Mouse (Mus musculus): Measurements from ENCODE around the gene Gm42372. TPM values are rescaled to one million over a fixed set of nuclear protein-coding genes. Genes with fewer than 3 reads are reported as not detected.

Gene Gm42372
- polyA plus RNA-seq, 1 experiment from 2014 or later: not detected

DNA sequence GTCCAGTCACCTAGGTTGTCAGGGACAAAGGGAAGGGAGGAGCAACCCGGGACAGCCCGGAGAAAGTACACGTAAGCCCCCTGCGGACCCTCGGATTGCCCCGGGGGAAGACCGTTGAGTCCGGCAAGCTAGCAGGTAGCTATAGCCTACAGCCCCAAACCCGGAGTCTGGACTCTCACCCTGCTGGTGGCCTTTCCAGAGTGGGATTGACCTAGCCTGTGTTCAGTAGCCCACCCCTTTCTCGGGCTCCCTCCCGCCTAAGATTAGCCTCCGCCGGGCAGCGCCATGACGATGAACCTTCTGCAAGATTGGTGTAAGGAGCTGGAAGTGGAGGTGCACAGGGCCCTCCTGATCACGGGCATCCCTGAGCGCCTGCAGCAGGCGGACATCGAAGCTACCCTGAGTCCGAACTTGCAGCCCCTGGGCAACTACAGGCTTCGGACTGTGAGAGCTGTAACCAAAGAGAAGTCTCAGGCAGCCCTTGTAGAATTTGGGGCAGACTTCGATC is 38.0 kb upstream of the Gm42372 start:
- ATAC-seq (peak; percentile 23; the same call in 1 of the 2 replicates), DNase-seq (no peak)
- peak overlapping the region; percentile 47 for H3K4me3 ChIP-seq (ENCODE audit: low read depth, low read length)
- 4% methylated on average over 22 of the region's 22 CpGs for WGBS (ENCODE audit: insufficient replicate concordance)
- peak overlapping the region; percentile 74 for H3K4me2 ChIP-seq (ENCODE audit: low read depth, low read length)
- H3K9me3 ChIP-seq (ENCODE audit: low read length): no peaks in the 10 kb centered on the region
- H3K27ac ChIP-seq (ENCODE audit: low read depth): no peak overlapping the region
- H3K4me1 ChIP-seq (ENCODE audit: insufficient read depth): peaks cover 15% of the 10 kb centered on the region
- no peak for TF ChIP-seq EP300 (IDR thresholded peaks at IDR 0.05; ENCODE audit: low read depth)
- TF ChIP-seq CTCF (IDR thresholded peaks at IDR 0.05; ENCODE audit: low read depth): no peak
- H3K27me3 ChIP-seq (ENCODE audit: insufficient read depth, low read length): peaks cover 62% of the 10 kb centered on the region
- no peak overlapping the region; the same call in 1 of the 2 replicates for H3K9ac ChIP-seq (replicated peaks)
- H3K36me3 ChIP-seq (replicated peaks; ENCODE audit: insufficient read depth, low read length): no peaks in the 10 kb centered on the region

GRCm38 (mm10) chr7:16945419-16945818 is 37.5 kb upstream of the Gm42372 start:
- 0 out of 2 replicates have a peak overlapping the region, but pooled peaks have one; percentile 47 for H3K4me3 ChIP-seq (ENCODE audit: low read depth, low read length)
- no peak for ATAC-seq
- H3K9ac ChIP-seq (replicated peaks): no peak overlapping the region
- H3K4me1 ChIP-seq (ENCODE audit: insufficient read depth): peaks cover 17% of the 10 kb centered on the region
- 18% methylated on average over 17 of the region's 17 CpGs for WGBS (ENCODE audit: insufficient replicate concordance)
- H3K27me3 ChIP-seq (ENCODE audit: insufficient read depth, low read length): peaks cover 64% of the 10 kb centered on the region
- H3K27ac ChIP-seq (ENCODE audit: low read depth): no peak overlapping the region
- H3K36me3 ChIP-seq (replicated peaks; ENCODE audit: insufficient read depth, low read length): no peaks in the 10 kb centered on the region
- DNase-seq: no peak
- no peaks in the 10 kb centered on the region for H3K9me3 ChIP-seq (ENCODE audit: low read length)
- no peak for TF ChIP-seq CTCF (IDR thresholded peaks at IDR 0.05; ENCODE audit: low read depth)
- TF ChIP-seq EP300 (IDR thresholded peaks at IDR 0.05; ENCODE audit: low read depth): no peak
- no peak overlapping the region for H3K4me2 ChIP-seq (ENCODE audit: low read depth, low read length)

DNA sequence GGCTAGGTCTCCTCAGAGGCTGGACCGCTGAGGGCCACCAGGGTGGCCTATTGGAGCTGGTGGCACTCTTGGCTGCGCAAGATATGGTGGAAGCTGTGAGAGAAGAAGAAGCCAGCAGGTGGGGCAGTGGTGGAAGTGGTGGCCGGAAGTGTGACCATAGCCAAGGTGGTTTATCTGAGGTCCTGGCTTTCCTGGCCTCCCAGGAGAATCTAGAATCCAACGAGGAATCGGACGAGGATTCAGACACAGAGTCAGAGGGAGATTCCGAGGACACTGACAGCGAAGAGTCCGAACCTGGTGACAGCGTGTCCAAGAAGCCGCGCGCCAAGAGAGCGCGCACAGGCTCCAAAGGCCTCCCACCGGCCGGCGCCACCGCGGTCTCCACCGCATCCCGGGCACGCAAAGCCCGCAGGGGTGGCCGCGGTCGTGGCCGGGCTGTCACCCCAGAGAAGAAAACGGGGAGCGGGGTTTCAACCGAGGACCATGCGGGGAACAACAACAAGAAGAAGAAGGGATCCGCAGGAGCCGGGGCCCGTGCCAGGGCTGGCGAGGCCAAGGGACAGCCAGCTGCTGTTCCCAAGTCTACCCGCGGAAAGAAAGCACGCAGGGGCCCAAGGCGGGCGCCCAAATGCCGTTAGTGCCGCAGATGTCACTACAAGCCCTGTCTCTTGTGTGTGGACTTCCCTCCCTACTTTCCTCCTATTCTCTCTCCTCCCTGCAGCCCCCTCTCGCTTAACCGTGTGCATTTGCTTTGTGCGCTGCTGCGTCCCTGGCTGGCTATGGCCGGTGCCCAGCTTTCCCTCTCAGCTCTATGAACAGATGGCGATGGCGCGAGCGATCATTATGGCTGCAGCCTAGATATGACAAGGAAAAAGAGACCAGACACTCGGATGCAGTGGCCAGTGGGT is 36.2 kb upstream of the Gm42372 start:
- Histone ChIP-seq H3K9me3 (ENCODE audit: low read length) (no peaks in the 10 kb centered on the region), H3K4me1 (ENCODE audit: insufficient read depth) (peaks cover 17% of the 10 kb centered on the region), H3K4me2 (ENCODE audit: low read depth, low read length) (peak overlapping the region; percentile 40), H3K27me3 (ENCODE audit: insufficient read depth, low read length) (peaks cover 64% of the 10 kb centered on the region), H3K27ac (ENCODE audit: low read depth) (no peak overlapping the region), H3K9ac (replicated peaks) (no peak overlapping the region), H3K4me3 (ENCODE audit: low read depth, low read length) (peak overlapping the region; percentile 25), H3K36me3 (replicated peaks; ENCODE audit: insufficient read depth, low read length) (no peaks in the 10 kb centered on the region)
- no peak for DNase-seq
- no peak for TF ChIP-seq CTCF (IDR thresholded peaks at IDR 0.05; ENCODE audit: low read depth)
- no peak for TF ChIP-seq EP300 (IDR thresholded peaks at IDR 0.05; ENCODE audit: low read depth)
- ATAC-seq: no peak
- 5% methylated on average over 52 of the region's 53 CpGs for WGBS (ENCODE audit: insufficient replicate concordance)

DNA sequence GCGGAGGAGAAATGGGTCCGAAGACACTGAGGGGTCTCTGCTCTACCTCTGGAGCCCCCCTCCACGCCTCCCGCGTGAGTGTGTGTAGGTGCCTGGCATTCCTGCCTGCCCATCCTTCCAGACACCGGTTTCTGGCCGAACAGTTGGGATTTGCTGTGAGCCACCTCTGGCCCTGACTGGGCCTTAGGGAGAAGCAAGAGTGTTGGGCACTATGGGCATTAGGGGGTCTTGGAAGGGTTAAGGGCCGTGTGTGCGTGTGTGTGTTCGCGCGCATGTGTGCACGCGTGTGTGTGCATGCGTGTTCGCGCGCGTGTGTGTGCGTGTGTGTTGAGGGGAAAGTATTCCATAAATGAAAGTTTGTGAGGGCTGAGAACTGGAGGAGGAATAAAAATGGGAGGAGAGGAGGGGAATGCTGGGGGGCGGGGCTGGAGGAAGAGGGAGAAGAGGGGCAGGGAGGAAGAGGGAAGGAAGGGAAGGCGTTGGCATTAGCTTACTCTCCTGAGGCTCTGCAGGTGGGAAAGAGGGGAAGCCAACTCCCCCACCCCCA is 35.5 kb upstream of the Gm42372 start:
- no peak for DNase-seq
- H3K27me3 ChIP-seq (ENCODE audit: insufficient read depth, low read length): peaks cover 64% of the 10 kb centered on the region
- H3K36me3 ChIP-seq (replicated peaks; ENCODE audit: insufficient read depth, low read length): no peaks in the 10 kb centered on the region
- peak overlapping the region; percentile 25; the same call in 1 of the 2 replicates for H3K4me3 ChIP-seq (ENCODE audit: low read depth, low read length)
- ATAC-seq: no peak
- no peak overlapping the region for H3K4me2 ChIP-seq (ENCODE audit: low read depth, low read length)
- TF ChIP-seq CTCF (IDR thresholded peaks at IDR 0.05; ENCODE audit: low read depth) (no peak), EP300 (IDR thresholded peaks at IDR 0.05; ENCODE audit: low read depth) (no peak)
- no peak overlapping the region for H3K9ac ChIP-seq (replicated peaks)
- H3K27ac ChIP-seq (ENCODE audit: low read depth): no peak overlapping the region
- WGBS (ENCODE audit: insufficient replicate concordance): 17% methylated on average over 22 of the region's 22 CpGs
- no peaks in the 10 kb centered on the region for H3K9me3 ChIP-seq (ENCODE audit: low read length)
- H3K4me1 ChIP-seq (ENCODE audit: insufficient read depth): peaks cover 17% of the 10 kb centered on the region

- H3K4me3 ChIP-seq (ENCODE audit: low read depth, low read length): no peak overlapping the region
- H3K27me3 ChIP-seq (ENCODE audit: insufficient read depth, low read length): peaks cover 64% of the 10 kb centered on the region
- H3K36me3 ChIP-seq (replicated peaks; ENCODE audit: insufficient read depth, low read length): no peaks in the 10 kb centered on the region
- no peaks in the 10 kb centered on the region for H3K9me3 ChIP-seq (ENCODE audit: low read length)
- H3K4me2 ChIP-seq (ENCODE audit: low read depth, low read length): no peak overlapping the region
- no peak for TF ChIP-seq EP300 (IDR thresholded peaks at IDR 0.05; ENCODE audit: low read depth)
- no peak for TF ChIP-seq CTCF (IDR thresholded peaks at IDR 0.05; ENCODE audit: low read depth)
- H3K27ac ChIP-seq (ENCODE audit: low read depth): no peak overlapping the region
- DNase-seq (no peak), ATAC-seq (no peak)
- peaks cover 17% of the 10 kb centered on the region for H3K4me1 ChIP-seq (ENCODE audit: insufficient read depth)
- H3K9ac ChIP-seq (replicated peaks): no peak overlapping the region
- WGBS (ENCODE audit: insufficient replicate concordance): 14% methylated on average over 4 of the region's 4 CpGs
Measured at GRCm38 (mm10) chr7:16947959-16948361, 34.9 kb upstream of the Gm42372 start.

DNA sequence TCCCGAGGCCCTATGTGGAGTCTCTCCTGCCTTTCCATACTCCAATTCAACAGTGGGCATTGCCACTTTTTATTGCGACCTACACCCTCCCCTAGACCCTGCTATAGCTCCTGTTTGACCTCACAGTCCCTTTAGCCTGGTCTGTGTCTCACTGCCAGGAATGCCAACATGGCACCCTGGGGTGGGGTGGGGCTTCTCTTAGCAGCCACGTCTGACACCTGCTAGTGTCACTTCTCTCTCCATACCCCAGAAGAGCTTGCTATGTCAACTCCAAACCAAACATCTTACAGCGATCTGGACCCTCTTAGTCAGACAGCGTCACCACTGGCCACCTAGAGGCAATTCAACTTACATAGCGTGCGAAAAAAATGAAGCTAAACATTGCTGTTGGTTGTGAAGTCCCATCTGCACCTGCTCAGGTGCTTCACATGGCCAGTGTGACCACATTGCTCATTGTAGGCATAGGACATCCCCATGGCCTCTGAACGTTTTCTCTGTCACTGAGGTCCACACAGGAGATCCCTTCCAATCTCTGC is 33.9 kb upstream of the Gm42372 start:
- peaks cover 17% of the 10 kb centered on the region for H3K4me1 ChIP-seq (ENCODE audit: insufficient read depth)
- H3K4me2 ChIP-seq (ENCODE audit: low read depth, low read length): no peak overlapping the region
- DNase-seq (no peak), ATAC-seq (no peak)
- peaks cover 61% of the 10 kb centered on the region for H3K27me3 ChIP-seq (ENCODE audit: insufficient read depth, low read length)
- H3K9me3 ChIP-seq (ENCODE audit: low read length): no peaks in the 10 kb centered on the region
- no peak overlapping the region for H3K9ac ChIP-seq (replicated peaks)
- no peak overlapping the region for H3K4me3 ChIP-seq (ENCODE audit: low read depth, low read length)
- 58% methylated on average over 8 of the region's 8 CpGs for WGBS (ENCODE audit: insufficient replicate concordance)
- no peaks in the 10 kb centered on the region for H3K36me3 ChIP-seq (replicated peaks; ENCODE audit: insufficient read depth, low read length)
- TF ChIP-seq EP300 (IDR thresholded peaks at IDR 0.05; ENCODE audit: low read depth) (no peak), CTCF (IDR thresholded peaks at IDR 0.05; ENCODE audit: low read depth) (no peak)
- no peak overlapping the region for H3K27ac ChIP-seq (ENCODE audit: low read depth)
